Mouse (Mus musculus): Measurements from ENCODE around the gene Spata3.

The Spata3 gene

GRCm38 (mm10) chr1:86038191-86038951, 21.8 kb downstream of the Spata3 start:
- no peak for DNase-seq

- DNase-seq: no peak
Measured at GRCm38 (mm10) chr1:86040131-86040530, 23.5 kb downstream of the Spata3 start.

GRCm38 (mm10) chr1:86040817-86041216, 24.2 kb downstream of the Spata3 start:
- DNase-seq: no peak

- no peak for DNase-seq
Measured at GRCm38 (mm10) chr1:86045056-86045455, 28.4 kb downstream of the Spata3 start.

- no peak for DNase-seq
Measured at GRCm38 (mm10) chr1:86045848-86046805, 29.5 kb downstream of the Spata3 start, which contains the start of gene 2810459M11Rik. Gene 2810459M11Rik, plus strand, starts transcription at chr1:86045863.

GRCm38 (mm10) chr1:86046833-86047563, 30.4 kb downstream of the Spata3 start:
- DNase-seq: no peak

GRCm38 (mm10) chr1:86048231-86048630, 31.6 kb downstream of the Spata3 start:
- no peak for DNase-seq

GRCm38 (mm10) chr1:86048744-86049143, 32.1 kb downstream of the Spata3 start:
- DNase-seq: no peak

- peak; percentile 33 for DNase-seq
Measured at GRCm38 (mm10) chr1:86053198-86053921, 36.7 kb downstream of the Spata3 start.

- no peak for DNase-seq
Measured at GRCm38 (mm10) chr1:86054943-86055342, 38.3 kb downstream of the Spata3 start.

- DNase-seq: no peak
Measured at GRCm38 (mm10) chr1:86056284-86056683, 39.7 kb downstream of the Spata3 start.

GRCm38 (mm10) chr1:86058856-86059769, 42.5 kb downstream of the Spata3 start:
- DNase-seq: peak; percentile 96

- no peak for DNase-seq
Measured at GRCm38 (mm10) chr1:86062523-86062922, 45.9 kb downstream of the Spata3 start.

- DNase-seq: peak; percentile 89
Measured at GRCm38 (mm10) chr1:86064271-86064991, 47.8 kb downstream of the Spata3 start, which contains the start of gene Psmd1. Gene Psmd1, plus strand, starts transcription at chr1:86064387.

- DNase-seq: no peak
Measured at GRCm38 (mm10) chr1:86076565-86076964, 59.9 kb downstream of the Spata3 start.
